Mouse (Mus musculus) inflammation-experienced regulatory T-cells, adult 16 weeks (primary cell): Measurements from ENCODE around the gene Olfr538. TPM values are rescaled to one million over a fixed set of nuclear protein-coding genes. Genes with fewer than 3 reads are reported as not detected.

Experiments
- polyA plus RNA-seq: library from polyadenylated mRNA; unstranded; fragments of 100-300 nt; shearing (Covaris generic); gene quantifications from one replicate; pipeline ENCODE4 v1.2.1, GENCODE M21; 2017

Olfr538 gene
- not detected for polyA plus RNA-seq

DNA sequence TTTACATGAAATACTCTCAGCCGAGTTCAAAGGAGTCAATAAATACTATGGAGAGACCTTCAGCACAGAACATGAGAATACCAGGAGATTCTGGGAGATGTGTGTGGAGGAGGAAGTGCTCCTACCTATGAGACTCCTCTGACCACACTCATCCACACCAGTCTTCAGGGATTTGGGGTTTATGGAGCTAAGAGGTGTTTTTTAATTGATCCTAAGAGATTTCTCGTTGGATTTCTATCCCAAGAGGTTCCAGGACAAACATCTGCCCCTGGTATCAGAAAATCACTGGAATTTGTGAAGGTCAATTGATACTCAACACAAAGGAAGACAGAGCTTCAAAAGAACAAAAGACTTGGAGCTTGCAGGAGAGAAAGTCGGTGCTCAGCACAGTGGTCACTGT lies at the start of gene Olfr538:
TSS of gene Olfr538 (plus strand) at position 301 of the 400 bp plus-strand sequence.

DNA sequence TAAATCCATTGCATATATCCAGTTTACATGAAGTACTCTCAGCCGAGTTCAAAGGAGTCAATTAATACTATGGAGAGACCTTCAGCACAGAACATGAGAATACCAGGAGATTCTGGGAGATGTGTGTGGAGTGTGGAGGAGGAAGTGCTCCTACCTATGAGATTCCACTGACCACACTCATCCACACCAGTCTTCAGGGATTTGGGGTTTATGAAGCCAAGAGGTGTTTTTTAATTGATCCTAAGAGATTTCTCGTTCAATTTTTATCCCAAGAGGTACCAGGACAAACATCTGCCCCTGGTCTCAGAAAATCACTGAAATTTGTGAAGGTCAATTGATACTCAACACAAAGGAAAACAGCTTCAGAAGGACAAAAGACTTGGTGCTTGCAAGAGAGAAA lies 33.3 kb downstream of the Olfr538 start, which contains the start of gene Olfr46:
TSS of gene Olfr46 (plus strand) at position 301 of the 400 bp plus-strand sequence.

Other genes with a start within 250 kb of the Olfr538 start
- gene Olfr525, start 247.0 kb upstream of the Olfr538 start, polyA plus RNA-seq: 0.06 TPM
- gene Olfr527, start 233.9 kb upstream of the Olfr538 start, polyA plus RNA-seq: not detected
- 0.20 TPM for gene Olfr60, start 206.2 kb upstream of the Olfr538 start, polyA plus RNA-seq
- gene Olfr530, start 191.6 kb upstream of the Olfr538 start, polyA plus RNA-seq: 0.20 TPM
- gene Olfr531, start 165.0 kb upstream of the Olfr538 start, polyA plus RNA-seq: not detected
- not detected for gene Olfr532, start 146.2 kb upstream of the Olfr538 start, polyA plus RNA-seq
- gene Olfr533, start 104.5 kb upstream of the Olfr538 start, polyA plus RNA-seq: not detected
- not detected for gene Olfr535, start 83.7 kb upstream of the Olfr538 start, polyA plus RNA-seq
- not detected for gene Olfr536, start 60.5 kb upstream of the Olfr538 start, polyA plus RNA-seq
- not detected for gene Olfr46, start 33.4 kb downstream of the Olfr538 start, polyA plus RNA-seq
- gene Olfr61, start 61.1 kb downstream of the Olfr538 start, polyA plus RNA-seq: not detected
- gene Olfr53, start 78.6 kb downstream of the Olfr538 start, polyA plus RNA-seq: not detected
- 0.02 TPM for gene Olfr539, start 92.0 kb downstream of the Olfr538 start, polyA plus RNA-seq
- not detected for gene Olfr45, start 114.1 kb downstream of the Olfr538 start, polyA plus RNA-seq
- gene Olfr541, start 129.4 kb downstream of the Olfr538 start, polyA plus RNA-seq: not detected
- gene Cyp2e1, start 195.9 kb downstream of the Olfr538 start, polyA plus RNA-seq: not detected
- gene Syce1, start 220.0 kb downstream of the Olfr538 start, polyA plus RNA-seq: 0.66 TPM